ENCODE assay signal across 7 mouse cellular contexts in the genomic region with DNA sequence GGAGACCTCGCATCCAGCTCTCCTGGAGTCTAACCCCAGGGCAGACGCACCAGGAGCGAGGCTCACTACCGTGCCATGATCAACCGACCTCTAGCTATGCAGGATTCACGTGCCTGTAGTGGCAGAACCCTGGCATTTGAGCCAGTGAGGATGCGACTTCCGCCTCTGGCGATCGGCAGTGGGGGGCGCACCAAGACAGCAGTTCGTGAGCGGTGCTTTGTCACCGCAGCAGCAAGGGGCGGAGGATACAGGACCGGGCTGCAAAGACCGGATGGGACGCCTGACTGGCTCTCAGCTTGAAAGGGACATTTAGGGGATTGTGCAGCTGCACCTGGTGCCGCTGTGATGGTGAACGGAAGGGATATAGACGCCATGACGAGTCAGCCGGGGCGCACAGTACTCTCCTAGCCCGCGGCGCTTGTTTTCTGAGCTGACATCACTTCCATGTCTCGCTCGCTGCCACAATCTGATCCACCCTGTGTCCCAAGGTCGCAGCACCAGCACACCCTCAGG. TPM values are rescaled to one million over a fixed set of nuclear protein-coding genes. Genes with fewer than 3 reads are reported as not detected.
DNase-seq lines count a peak whose midpoint lies in the region; ATAC-seq and TF ChIP-seq lines count a peak whose summit lies in the region.

No protein-coding gene starts in this region.

- DNase-seq in adrenal gland, adult 2 months: peak; percentile 84
- peak; percentile 34 to 36 for DNase-seq in heart, adult 9 months (ENCODE audit: low spot score in 2 of 2)
- peak; percentile 80 for DNase-seq in kidney, adult 2 months
- DNase-seq in spleen, postnatal 4 days (ENCODE audit: low spot score in 2 of 2): peak; percentile 33 to 65

- no peaks in the 10 kb centered on the region for H3K36me3 ChIP-seq in embryonic facial prominence, embryonic 13.5 days
- H3K36me3 ChIP-seq in kidney, adult 2 months (ENCODE audit: control insufficient read depth, insufficient read depth, low read length): no peaks in the 10 kb centered on the region
- H3K36me3 ChIP-seq in limb, embryonic 13.5 days: no peaks in the 10 kb centered on the region
- H3K36me3 ChIP-seq in midbrain, embryonic 12.5 days: no peaks in the 10 kb centered on the region

- H3K9ac ChIP-seq in embryonic facial prominence, embryonic 13.5 days: peak overlapping the region; percentile 63
- H3K9ac ChIP-seq in limb, embryonic 13.5 days: peak overlapping the region; percentile 66
- 0 out of 2 replicates have a peak overlapping the region, but pooled peaks have one; percentile 25 for H3K9ac ChIP-seq in midbrain, embryonic 12.5 days (replicated peaks)

- ATAC-seq in embryonic facial prominence, embryonic 13.5 days (ENCODE audit: insufficient number of reproducible peaks, insufficient read depth, low FRiP score, low TSS enrichment, low read depth): peak; percentile 43; the same call in 1 of the 2 replicates
- ATAC-seq in limb, embryonic 13.5 days (ENCODE audit: low FRiP score, low read depth): peak; percentile 67; the same call in 1 of the 2 replicates
- peak; percentile 69 for ATAC-seq in midbrain, embryonic 12.5 days (ENCODE audit: low FRiP score, low read depth)

- no peak for TF ChIP-seq POLR2A in kidney, adult 2 months (IDR thresholded peaks at IDR 0.05; ENCODE audit: low read depth, low read length)

- H3K4me2 ChIP-seq in embryonic facial prominence, embryonic 13.5 days: peak overlapping the region; percentile 75
- peak overlapping the region; percentile 76 for H3K4me2 ChIP-seq in limb, embryonic 13.5 days (replicated peaks)
- H3K4me2 ChIP-seq in midbrain, embryonic 12.5 days (replicated peaks): peak overlapping the region; percentile 69

- peaks cover 12% of the 10 kb centered on the region for H3K4me1 ChIP-seq in embryonic facial prominence, embryonic 13.5 days
- H3K4me1 ChIP-seq in kidney, adult 2 months (ENCODE audit: control insufficient read depth, insufficient read depth, low read length): peaks cover 16% of the 10 kb centered on the region; the same call in 1 of the 2 replicates
- H3K4me1 ChIP-seq in limb, embryonic 13.5 days: peaks cover 21% of the 10 kb centered on the region
- H3K4me1 ChIP-seq in midbrain, embryonic 12.5 days: peaks cover 4% of the 10 kb centered on the region; the same call in 1 of the 2 replicates

- H3K27me3 ChIP-seq in embryonic facial prominence, embryonic 13.5 days: peaks cover 92% of the 10 kb centered on the region
- no peaks in the 10 kb centered on the region for H3K27me3 ChIP-seq in kidney, adult 2 months (replicated peaks; ENCODE audit: control insufficient read depth, insufficient read depth, low read length)
- peaks cover 72% of the 10 kb centered on the region for H3K27me3 ChIP-seq in limb, embryonic 13.5 days
- peaks cover 91% of the 10 kb centered on the region for H3K27me3 ChIP-seq in midbrain, embryonic 12.5 days

- H3K4me3 ChIP-seq in embryonic facial prominence, embryonic 13.5 days: peak overlapping the region; percentile 47
- peak overlapping the region; percentile 42 for H3K4me3 ChIP-seq in kidney, adult 2 months (ENCODE audit: insufficient read depth, low read depth, low read length)
- H3K4me3 ChIP-seq in limb, embryonic 13.5 days: peak overlapping the region; percentile 51
- H3K4me3 ChIP-seq in midbrain, embryonic 12.5 days: peak overlapping the region; percentile 41

- under 1% methylated on average over 30 of the region's 30 CpGs for WGBS in embryonic facial prominence, embryonic 13.5 days
- 2% methylated on average over 30 of the region's 30 CpGs for WGBS in kidney, adult 2 months
- under 1% methylated on average over 30 of the region's 30 CpGs for WGBS in limb, embryonic 13.5 days
- under 1% methylated on average over 30 of the region's 30 CpGs for WGBS in midbrain, embryonic 12.5 days

- no peaks in the 10 kb centered on the region for H3K9me3 ChIP-seq in embryonic facial prominence, embryonic 13.5 days
- no peaks in the 10 kb centered on the region for H3K9me3 ChIP-seq in limb, embryonic 13.5 days
- H3K9me3 ChIP-seq in midbrain, embryonic 12.5 days: no peaks in the 10 kb centered on the region

- H3K27ac ChIP-seq in embryonic facial prominence, embryonic 13.5 days: no peak overlapping the region
- H3K27ac ChIP-seq in kidney, adult 2 months (ENCODE audit: insufficient read depth, low read depth, low read length): no peak overlapping the region
- no peak overlapping the region for H3K27ac ChIP-seq in limb, embryonic 13.5 days
- H3K27ac ChIP-seq in midbrain, embryonic 12.5 days (replicated peaks): no peak overlapping the region

- peak; percentile 62 for TF ChIP-seq CTCF in kidney, adult 2 months (conservative IDR thresholded peaks at IDR 0.05; ENCODE audit: insufficient read depth, insufficient read length, low read depth, low read length)

RNA-seq across cellular contexts. Expression of gene Evx1, which starts 7.4 kb away (rescaled TPM):
- total RNA-seq in adrenal gland, adult 2 months (2021): under 1 TPM in 1 of 2 experiments, not detected in 1; 0.14 TPM
- polyA plus RNA-seq in adrenal gland, adult 2 months (2012; rRNA removed): not detected in 2 replicates
- not detected in 2 replicates for polyA plus RNA-seq in embryonic facial prominence, embryonic 13.5 days (2015; fragmentation: Nextera tagmentation; extraction: Ambion mirVana)
- not detected in 2 replicates for polyA plus RNA-seq in kidney, adult 2 months (2012; rRNA removed)
- 0.89 and 1.4 TPM in 2 replicates for polyA plus RNA-seq in limb, embryonic 13.5 days (2015; fragmentation: Nextera tagmentation; extraction: Ambion mirVana)
- polyA plus RNA-seq in midbrain, embryonic 12.5 days (2016; fragmentation: Nextera tagmentation; extraction: Ambion mirVana): 0.81 and 0.82 TPM in 2 replicates

RNA-seq across cellular contexts. Expression of gene Hoxa13, which starts 45.3 kb away (rescaled TPM):
- total RNA-seq in adrenal gland, adult 2 months (2021): not detected
- not detected in 2 replicates for polyA plus RNA-seq in adrenal gland, adult 2 months (2012; rRNA removed)
- polyA plus RNA-seq in embryonic facial prominence, embryonic 13.5 days (2015; fragmentation: Nextera tagmentation; extraction: Ambion mirVana): not detected in 2 replicates
- polyA plus RNA-seq in kidney, adult 2 months (2012; rRNA removed): not detected in 2 replicates
- polyA plus RNA-seq in limb, embryonic 13.5 days (2015; fragmentation: Nextera tagmentation; extraction: Ambion mirVana): 24.5 and 27.7 TPM in 2 replicates
- not detected in 2 replicates for polyA plus RNA-seq in midbrain, embryonic 12.5 days (2016; fragmentation: Nextera tagmentation; extraction: Ambion mirVana)

Comparison
In these comparisons a context has a peak if more than half of its experiments do, and no peak if none do; other contexts are left out.
1. RNA of gene Hoxa13, which starts 45.3 kb away (polyA plus RNA-seq): 24.5 to 27.7 TPM in limb, embryonic 13.5 days; not detected in kidney, adult 2 months, not detected in adrenal gland, adult 2 months, not detected in embryonic facial prominence, embryonic 13.5 days and not detected in midbrain, embryonic 12.5 days; every median in the first group is over 10 times any median in the second.
2. Peak in every context shown above with its lines, with median percentiles within 50 percentile points of each other: DNase-seq, ATAC-seq, H3K4me2 ChIP-seq, H3K4me3 ChIP-seq and H3K9ac ChIP-seq.